Mouse (Mus musculus) ES-E14 (cell line): ENCODE measurements around the gene Neurl4. TPM values are rescaled to one million over a fixed set of nuclear protein-coding genes. Genes with fewer than 3 reads are reported as not detected.
"Not testable (repeated sequence)": the region's sequence is repeated elsewhere in the genome, so short reads cannot be mapped to it uniquely, and the experiment has no call there.

Source experiments
- DNase-seq: peaks from one replicate; pipeline ENCODE4 v3.0.0-alpha.2; 2013; ENCODE audit warnings: low read depth, low spot score
- H3K27ac ChIP-seq: 2 replicates; pipeline ENCODE4 v1.5.1; 2012; ENCODE audit warnings: low read depth, mild to moderate bottlenecking, low read length, moderate library complexity, mixed read lengths; ENCODE audit not compliant: poor library complexity, insufficient read depth, severe bottlenecking
- H3K36me3 ChIP-seq: 2 replicates; pipeline ENCODE4 v1.6.1; 2012; ENCODE audit warnings: mild to moderate bottlenecking, low read length, moderate library complexity, mixed read lengths; ENCODE audit not compliant: control insufficient read depth, poor library complexity, insufficient read depth, severe bottlenecking
- H3K4me1 ChIP-seq, 2 experiments: fragments of 150-350 bp in 1 of 2; sonication (generic) in 1 of 2; 2 replicates each; pipeline ENCODE4 v1.6.1; 2012; ENCODE audit warnings: low read length in 2 of 2, mild to moderate bottlenecking in 1 of 2, mixed read lengths in 1 of 2; ENCODE audit not compliant: control insufficient read depth in 2 of 2, insufficient read depth in 2 of 2, poor library complexity in 1 of 2
- H3K4me3 ChIP-seq, 2 experiments: fragments of 150-350 bp in 1 of 2; sonication (generic) in 1 of 2; 2 replicates each; pipeline ENCODE4 v1.5.1; 2012; ENCODE audit warnings: low read length in 2 of 2, low read depth in 1 of 2, mild to moderate bottlenecking in 1 of 2, mixed read lengths in 1 of 2; ENCODE audit not compliant: insufficient read depth in 1 of 2, poor library complexity in 1 of 2, severe bottlenecking in 1 of 2
- H3K9ac ChIP-seq: 2 replicates; pipeline ENCODE4 v1.6.1; 2012; ENCODE audit warnings: low read depth, mild to moderate bottlenecking, low read length, mixed read lengths; ENCODE audit not compliant: poor library complexity, insufficient read depth, severe bottlenecking
- H3K9me3 ChIP-seq: fragments of 150-350 bp; sonication (generic); 2 replicates; pipeline ENCODE4 v1.6.1; 2012; ENCODE audit warnings: low read depth, mild to moderate bottlenecking, low read length; ENCODE audit not compliant: control insufficient read depth, insufficient read depth
- CHD2 ChIP-seq: IDR thresholded peaks from 2 replicates; pipeline ENCODE4 v1.6.1; 2014; ENCODE audit warnings: mild to moderate bottlenecking, low read depth, low read length, inconsistent platforms
- HCFC1 ChIP-seq: IDR thresholded peaks from 2 replicates; pipeline ENCODE4 v1.6.1; 2012; ENCODE audit warnings: low read length, inconsistent platforms, borderline replicate concordance; ENCODE audit not compliant: insufficient read depth
- MAFK ChIP-seq: IDR thresholded peaks from 2 replicates; pipeline ENCODE4 v1.6.1; 2014; ENCODE audit warnings: mild to moderate bottlenecking, low read depth, low read length, inconsistent platforms; ENCODE audit not compliant: insufficient read depth
- ZC3H11A ChIP-seq: IDR thresholded peaks from 2 replicates; pipeline ENCODE4 v1.6.1; 2012; ENCODE audit warnings: low read depth, mild to moderate bottlenecking, inconsistent platforms, low read length, borderline replicate concordance
- ZNF384 ChIP-seq: IDR thresholded peaks from 2 replicates; pipeline ENCODE4 v1.6.1; 2012; ENCODE audit warnings: low read depth, low read length, inconsistent platforms
- in situ Hi-C, 2 experiments: fragments of 600-800 bp; cut with MboI; formaldehyde crosslinking; loops; one replicate each; pipeline ENCODE4 v1.15.1; 2025; ENCODE audit warnings: low sequenced_read_pairs in 2 of 2, inconsistent platforms in 1 of 2; ENCODE audit not compliant: unreplicated experiment in 2 of 2
- total RNA-seq: library from RNA; depleted of rRNA; stranded (reverse); fragments of 300-350 nt; gene quantifications from 2 replicates; pipeline ENCODE4 v1.2.3, GENCODE M21; 2012; rRNA removed

The Neurl4 gene
- total RNA-seq, 1 experiment, result 66.3 TPM

GRCm38 (mm10) chr11:69953267-69953915, 52.5 kb downstream of the Neurl4 start:
- Histone ChIP-seq H3K4me1 (peaks cover 0 to 4% of the 10 kb centered on the region in 2 experiments; a peak in 1 of 4 replicates), H3K9me3 (no peaks in the 10 kb centered on the region), H3K27ac (no peak overlapping the region), H3K36me3 (no peaks in the 10 kb centered on the region), H3K9ac (no peak overlapping the region), H3K4me3 (no peak overlapping the region)
- DNase-seq, result no peak
- in situ Hi-C loops, result no loop called here
- TF ChIP-seq ZC3H11A (no peak), HCFC1 (no peak), CHD2 (no peak), ZNF384 (no peak), MAFK (no peak)

GRCm38 (mm10) chr11:69955618-69956017, 54.7 kb downstream of the Neurl4 start:
- in situ Hi-C loops, H3K9me3 ChIP-seq, H3K9ac ChIP-seq, H3K4me3 ChIP-seq, H3K27ac ChIP-seq, DNase-seq, H3K36me3 ChIP-seq, H3K4me1 ChIP-seq: not testable (repeated sequence)

- in situ Hi-C loops, result no loop called here
- H3K9ac ChIP-seq, result no peak overlapping the region
- no peak for DNase-seq
- no peaks in the 10 kb centered on the region for H3K4me1 ChIP-seq
- no peaks in the 10 kb centered on the region for H3K36me3 ChIP-seq
- H3K9me3 ChIP-seq, result no peaks in the 10 kb centered on the region
- no peak for TF ChIP-seq MAFK
- no peak for TF ChIP-seq ZNF384
- TF ChIP-seq HCFC1, result no peak
- TF ChIP-seq ZC3H11A, result no peak
- no peak for TF ChIP-seq CHD2
- no peak overlapping the region for H3K4me3 ChIP-seq
- no peak overlapping the region for H3K27ac ChIP-seq
Measured at GRCm38 (mm10) chr11:69956218-69956617, 55.3 kb downstream of the Neurl4 start.

GRCm38 (mm10) chr11:69960616-69961015, 59.7 kb downstream of the Neurl4 start:
- peak; percentile 75 for DNase-seq
- in situ Hi-C loops, result no loop called here
- Histone ChIP-seq H3K27ac (no peak overlapping the region), H3K9ac (no peak overlapping the region), H3K36me3 (no peaks in the 10 kb centered on the region), H3K4me1 (peaks cover 0 to 3% of the 10 kb centered on the region in 2 experiments; a peak in 1 of 4 replicates), H3K9me3 (no peaks in the 10 kb centered on the region), H3K4me3 (no peak overlapping the region)
- TF ChIP-seq HCFC1 (no peak), ZC3H11A (peak; percentile 49; the same call in 1 of the 2 replicates)

GRCm38 (mm10) chr11:69961841-69962240, 61.0 kb downstream of the Neurl4 start:
- no peaks in the 10 kb centered on the region for H3K9me3 ChIP-seq
- no peak for DNase-seq
- H3K4me1 ChIP-seq, result peaks cover 0 to 4% of the 10 kb centered on the region in 2 experiments; a peak in 1 of 4 replicates
- no peak overlapping the region for H3K4me3 ChIP-seq
- no peak overlapping the region for H3K27ac ChIP-seq
- in situ Hi-C loops, result no loop called here
- no peak overlapping the region for H3K9ac ChIP-seq
- TF ChIP-seq MAFK (0 out of 2 replicates have a peak, but pooled peaks have one; percentile 3), HCFC1 (no peak), CHD2 (no peak)
- no peaks in the 10 kb centered on the region for H3K36me3 ChIP-seq

Other genes with a start within 250 kb of the Neurl4 start
- 6.6 and 8.2 TPM in 2 replicates for gene Sox15, start 245.8 kb upstream of the Neurl4 start, total RNA-seq
- gene Mpdu1, start 238.4 kb upstream of the Neurl4 start, total RNA-seq, result 258 and 349 TPM in 2 replicates
- gene Cd68, start 234.9 kb upstream of the Neurl4 start, total RNA-seq, result 23.4 and 32.7 TPM in 2 replicates
- 1,512 and 1,948 TPM in 2 replicates for gene Eif4a1, start 228.6 kb upstream of the Neurl4 start, total RNA-seq
- 265 and 282 TPM in 2 replicates for gene Senp3, start 219.0 kb upstream of the Neurl4 start, total RNA-seq
- gene Tnfsf13, start 215.3 kb upstream of the Neurl4 start, total RNA-seq, result 8.6 and 11.7 TPM in 2 replicates
- 8.7 and 16.1 TPM in 2 replicates for gene Tnfsf12, start 205.2 kb upstream of the Neurl4 start, total RNA-seq
- 13.7 and 19.9 TPM in 2 replicates for gene Tnfsfm13, start 205.0 kb upstream of the Neurl4 start, total RNA-seq
- gene Polr2a, start 142.4 kb upstream of the Neurl4 start, total RNA-seq, result 71.9 and 74.2 TPM in 2 replicates
- gene Slc35g3, start 139.1 kb upstream of the Neurl4 start, total RNA-seq, result 0.22 and 0.48 TPM in 2 replicates
- 1.6 and 3.0 TPM in 2 replicates for gene Zbtb4, start 135.2 kb upstream of the Neurl4 start, total RNA-seq
- gene Chrnb1, start 105.1 kb upstream of the Neurl4 start, total RNA-seq, result 3.8 and 5.7 TPM in 2 replicates
- 0.31 and 0.42 TPM in 2 replicates for gene Fgf11, start 99.2 kb upstream of the Neurl4 start, total RNA-seq
- 1.3 and 1.8 TPM in 2 replicates for gene Tmem102, start 95.4 kb upstream of the Neurl4 start, total RNA-seq
- gene Gm39566, start 85.8 kb upstream of the Neurl4 start, total RNA-seq, result not detected in 2 replicates
- not detected in 2 replicates for gene Spem2, start 82.6 kb upstream of the Neurl4 start, total RNA-seq
- 0.27 TPM in 1 of 2 replicates, not detected in the other for gene Spem1, start 78.9 kb upstream of the Neurl4 start, total RNA-seq
- 8.9 and 9.5 TPM in 2 replicates for gene Nlgn2, start 63.3 kb upstream of the Neurl4 start, total RNA-seq
- 88.9 and 90.7 TPM in 2 replicates for gene Tmem256, start 62.6 kb upstream of the Neurl4 start, total RNA-seq
- 7.0 and 7.2 TPM in 2 replicates for gene Plscr3, start 54.7 kb upstream of the Neurl4 start, total RNA-seq
- gene Tnk1, start 42.3 kb upstream of the Neurl4 start, total RNA-seq, result 3.4 and 8.1 TPM in 2 replicates
- gene Tmem95, start 23.1 kb upstream of the Neurl4 start, total RNA-seq, result not detected in 2 replicates
- 3.1 and 5.4 TPM in 2 replicates for gene Kctd11, start 19.7 kb upstream of the Neurl4 start, total RNA-seq
- gene Acap1, start 5.5 kb upstream of the Neurl4 start, total RNA-seq, result 9.6 and 14.7 TPM in 2 replicates
- 3.3 and 5.7 TPM in 2 replicates for gene 2810408A11Rik, start 85 bp upstream of the Neurl4 start, total RNA-seq
- 14.3 and 15.5 TPM in 2 replicates for gene Gps2, start 12.8 kb downstream of the Neurl4 start, total RNA-seq
- 754 and 926 TPM in 2 replicates for gene Eif5a, start 20.9 kb downstream of the Neurl4 start, total RNA-seq
- 3.9 and 6.1 TPM in 2 replicates for gene Ybx2, start 34.7 kb downstream of the Neurl4 start, total RNA-seq
- 2.6 and 4.2 TPM in 2 replicates for gene Slc2a4, start 47.1 kb downstream of the Neurl4 start, total RNA-seq
- 24.9 and 38.7 TPM in 2 replicates for gene Cldn7, start 63.7 kb downstream of the Neurl4 start, total RNA-seq
- gene Ctdnep1, start 80.1 kb downstream of the Neurl4 start, total RNA-seq, result 33.3 and 41.2 TPM in 2 replicates
- gene Elp5, start 81.4 kb downstream of the Neurl4 start, total RNA-seq, result 76.1 and 87.9 TPM in 2 replicates
- 57.7 and 70.6 TPM in 2 replicates for gene Gabarap, start 90.1 kb downstream of the Neurl4 start, total RNA-seq
- gene Phf23, start 94.7 kb downstream of the Neurl4 start, total RNA-seq, result 64.7 and 80.9 TPM in 2 replicates
- 47.4 and 70.9 TPM in 2 replicates for gene Dvl2, start 99.5 kb downstream of the Neurl4 start, total RNA-seq
- 32.5 and 48.7 TPM in 2 replicates for gene Acadvl, start 114.3 kb downstream of the Neurl4 start, total RNA-seq
- gene Dlg4, start 115.9 kb downstream of the Neurl4 start, total RNA-seq, result 10.8 and 11.4 TPM in 2 replicates
- gene Asgr1, start 153.0 kb downstream of the Neurl4 start, total RNA-seq, result 0.58 TPM in 1 of 2 replicates, not detected in the other
- gene Asgr2, start 191.6 kb downstream of the Neurl4 start, total RNA-seq, result 2.0 and 2.1 TPM in 2 replicates
- 0.42 and 1.8 TPM in 2 replicates for gene Mgl2, start 229.3 kb downstream of the Neurl4 start, total RNA-seq